Mouse (Mus musculus): ENCODE measurements around the gene Ccs.

GRCm38 (mm10) chr19:4865147-4865546 lies 26.0 kb upstream of the Ccs start:
- TF ChIP-seq POLR2A (IDR thresholded peaks at IDR 0.05; ENCODE audit: borderline replicate concordance, low read depth, low read length) (no peak), CTCF (IDR thresholded peaks at IDR 0.05; ENCODE audit: low read depth, low read length) (no peak)

Measured in bone marrow macrophage, adult 2 months (primary cell).